Mouse (Mus musculus): ENCODE results near the gene Dennd1a. TPM values are rescaled to one million over a fixed set of nuclear protein-coding genes. Genes with fewer than 3 reads are reported as not detected.

Gene Dennd1a
- total RNA-seq, 2 experiments from 2014 or later, result 28.3 to 29.8 TPM

GRCm38 (mm10) chr2:37879697-37880096, 407.5 kb downstream of the Dennd1a start:
- DNase-seq, result no peak

DNA sequence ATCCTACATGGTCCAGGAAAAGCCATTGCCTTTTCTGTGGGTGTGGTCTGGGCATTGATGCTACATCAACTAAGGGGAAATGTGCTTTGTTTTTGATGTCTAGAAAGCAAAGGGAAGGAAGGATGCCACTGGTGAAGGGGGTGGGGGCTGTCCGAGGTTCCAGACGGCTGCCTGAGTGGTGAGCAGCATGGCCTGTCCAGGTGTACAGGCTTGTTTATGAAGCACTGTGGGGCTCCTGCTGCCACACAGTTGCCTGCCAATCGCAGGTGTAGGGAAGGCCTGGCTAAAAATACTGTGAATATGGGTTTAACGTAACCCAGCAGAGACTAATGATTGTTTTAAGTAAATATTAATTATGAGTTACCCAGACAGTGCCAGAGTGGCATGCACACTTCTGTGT, 414.4 kb downstream of the Dennd1a start:
- no peak for DNase-seq

GRCm38 (mm10) chr2:37869628-37870027, 417.6 kb downstream of the Dennd1a start:
- DNase-seq, result no peak

DNA sequence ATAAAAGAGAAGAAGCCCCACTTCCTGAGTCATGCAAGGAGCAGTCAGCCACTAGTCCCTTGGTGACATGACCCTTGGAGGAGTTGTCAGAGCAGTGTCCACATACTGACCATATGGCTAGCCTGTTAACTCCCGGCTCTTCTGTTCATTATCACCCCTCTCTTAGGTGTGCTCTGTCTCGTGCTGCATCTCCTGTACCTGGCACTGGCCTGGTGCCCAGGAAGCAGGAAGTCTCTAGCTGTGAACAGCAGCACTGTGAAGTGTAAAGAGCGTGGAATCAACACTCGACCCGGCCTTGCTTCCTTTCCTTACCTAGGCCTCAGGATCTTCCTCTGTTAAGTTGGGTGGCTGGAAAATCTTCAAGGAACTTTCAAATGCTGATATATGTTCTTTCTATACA, 419.8 kb downstream of the Dennd1a start:
- DNase-seq, result no peak

- no peak for DNase-seq
Observed at GRCm38 (mm10) chr2:37857472-37857871, 429.7 kb downstream of the Dennd1a start.

GRCm38 (mm10) chr2:37856955-37857354, 430.2 kb downstream of the Dennd1a start:
- DNase-seq, result no peak

GRCm38 (mm10) chr2:37855226-37855625, 432.0 kb downstream of the Dennd1a start:
- DNase-seq, result no peak

DNA sequence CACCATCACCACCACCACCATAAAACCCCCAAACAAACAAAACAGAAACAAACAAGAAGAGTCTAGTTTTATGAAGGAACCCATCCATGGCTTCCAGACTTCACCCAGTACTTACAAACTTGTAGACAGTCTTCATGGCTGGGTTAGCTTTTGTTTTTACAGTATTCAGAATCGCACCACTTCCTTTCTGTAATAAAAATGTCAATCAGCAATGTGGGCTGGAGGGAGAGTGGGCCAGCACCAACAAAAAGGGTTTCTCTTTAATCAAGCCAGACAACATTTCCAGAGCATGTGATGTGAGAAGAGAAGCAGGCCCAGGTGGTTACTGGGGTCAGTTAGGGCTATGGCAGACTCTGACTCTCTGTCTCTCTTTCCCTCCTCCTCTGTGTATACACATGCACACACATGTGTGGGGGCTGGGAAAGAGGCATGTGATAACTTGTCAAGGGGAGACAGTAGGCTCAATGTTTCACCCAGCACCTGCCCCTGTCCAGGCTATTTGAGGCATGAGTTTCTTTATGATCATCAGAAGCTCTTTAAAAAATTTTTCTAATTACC, 433.2 kb downstream of the Dennd1a start:
- no peak for DNase-seq

DNA sequence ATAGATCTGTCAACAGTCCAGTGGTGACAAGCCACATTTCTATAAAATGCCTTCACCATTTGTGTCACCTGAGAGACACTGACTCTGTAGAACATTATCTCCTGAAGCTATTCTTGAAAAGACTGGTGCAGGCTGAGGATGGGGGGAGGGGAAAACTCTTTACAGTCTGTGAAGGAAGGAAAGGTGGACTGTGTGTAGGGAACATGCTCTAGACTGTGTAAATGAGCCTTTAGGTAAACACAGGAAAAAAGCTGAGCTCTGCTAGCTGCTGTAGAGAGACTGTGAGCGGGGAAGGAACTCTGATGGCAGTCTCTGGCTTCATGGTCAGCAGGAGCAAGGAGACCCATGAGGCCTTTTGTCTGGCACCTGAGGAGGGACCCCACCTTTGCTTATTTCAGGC, 436.6 kb downstream of the Dennd1a start:
- no peak for DNase-seq

DNA sequence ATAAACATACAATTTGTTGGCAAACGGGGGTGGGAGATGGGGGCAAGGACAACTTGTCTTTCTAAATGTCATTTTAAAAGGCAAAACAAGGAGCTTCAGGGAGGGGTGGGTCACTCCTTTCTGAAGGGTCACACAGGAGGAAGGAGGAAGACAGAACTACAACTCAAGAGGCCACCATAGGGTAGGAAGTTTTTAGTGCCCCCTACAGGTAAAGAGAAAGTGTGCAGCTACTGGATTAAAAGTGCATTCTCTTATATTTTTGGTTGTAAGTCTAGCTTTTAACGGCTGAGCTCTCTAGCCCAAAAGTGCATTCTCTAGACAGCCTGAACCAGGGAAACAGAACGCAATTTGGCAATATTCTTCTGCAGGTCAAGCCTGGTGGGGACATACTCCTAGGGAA, 437.8 kb downstream of the Dennd1a start:
- no peak for DNase-seq

- DNase-seq, result no peak
Observed at GRCm38 (mm10) chr2:37842719-37843118, 444.5 kb downstream of the Dennd1a start.

- DNase-seq, result no peak
Observed at GRCm38 (mm10) chr2:37842151-37842569, 445.0 kb downstream of the Dennd1a start.

- DNase-seq, result no peak
Observed at GRCm38 (mm10) chr2:37839922-37840321, 447.3 kb downstream of the Dennd1a start.

DNA sequence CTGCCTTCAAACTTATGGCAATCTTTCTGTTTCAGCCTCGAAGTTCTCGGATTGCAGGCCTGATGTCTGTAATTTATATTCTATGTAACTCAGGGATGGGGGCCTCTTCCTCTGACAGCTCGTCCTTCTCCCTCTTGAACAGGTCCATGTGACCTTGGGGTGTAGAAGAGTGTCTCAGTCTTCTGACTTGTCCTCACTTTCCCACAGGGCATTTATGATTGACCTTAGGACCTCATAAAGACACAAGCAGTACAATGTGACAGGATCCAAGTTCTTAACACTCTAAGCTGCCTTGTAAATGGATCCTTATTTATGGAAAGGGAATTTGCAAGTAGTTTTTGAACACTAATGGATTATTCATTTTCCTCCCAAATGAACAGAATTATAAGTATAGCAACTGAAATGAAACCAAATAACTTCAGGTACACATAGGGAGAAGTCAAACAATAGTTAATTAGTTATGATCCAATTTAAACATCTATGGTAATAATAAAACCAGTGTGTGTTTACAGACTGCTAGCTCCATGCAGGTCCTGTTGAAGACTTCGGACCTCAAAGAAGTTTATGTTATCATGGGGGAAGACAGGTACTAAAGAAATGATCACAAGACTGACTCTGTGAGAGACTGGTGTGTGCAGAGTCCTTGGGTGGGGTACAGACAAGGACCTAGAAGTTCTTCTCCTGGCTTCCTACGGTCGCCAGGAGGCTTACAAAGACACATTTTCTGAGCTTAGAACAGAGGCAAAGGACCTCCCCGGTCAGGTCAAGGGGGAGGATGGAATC, 448.8 kb downstream of the Dennd1a start:
- DNase-seq, result no peak

DNA sequence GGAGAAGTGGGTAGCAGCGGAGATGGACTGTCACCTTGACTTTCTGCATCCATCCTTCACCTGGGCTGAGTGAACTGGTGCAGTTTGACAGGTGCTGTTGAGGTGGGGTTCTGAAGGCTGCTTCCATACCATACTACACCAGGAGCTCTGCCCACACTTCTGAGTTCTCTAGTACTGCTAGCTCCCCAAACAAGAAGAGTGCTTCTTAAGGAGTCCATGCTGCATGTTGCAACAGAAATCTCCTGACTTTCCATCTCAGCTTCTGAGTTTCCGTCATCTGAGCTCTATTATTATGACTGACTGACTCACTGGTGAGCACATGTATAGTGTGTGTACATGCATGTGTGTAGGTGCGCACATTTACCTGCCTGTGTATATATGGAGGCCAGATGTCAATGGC, 449.6 kb downstream of the Dennd1a start:
- DNase-seq, result no peak

DNA sequence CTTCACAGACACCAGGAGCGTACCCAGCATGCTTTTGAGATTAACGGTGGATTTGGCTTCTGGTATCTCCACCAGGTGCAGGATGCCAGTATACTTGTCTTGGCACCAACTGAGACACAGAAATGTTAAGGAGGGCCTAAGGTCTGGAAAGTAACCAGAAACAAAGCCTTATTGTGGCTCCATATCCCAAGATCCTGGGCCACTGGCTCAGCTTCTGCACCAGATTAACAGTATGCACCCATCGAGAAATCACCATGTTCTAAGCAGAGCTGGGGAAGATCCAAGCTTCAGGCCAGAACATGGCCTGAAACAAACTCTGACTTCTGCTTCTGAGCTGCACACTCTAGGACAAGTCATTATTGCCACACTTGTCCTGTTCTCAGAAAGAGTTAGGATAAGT, 450.3 kb downstream of the Dennd1a start:
- DNase-seq, result no peak

GRCm38 (mm10) chr2:37832253-37832652, 454.9 kb downstream of the Dennd1a start:
- DNase-seq, result no peak

- no peak for DNase-seq
Observed at GRCm38 (mm10) chr2:37829758-37830275, 457.4 kb downstream of the Dennd1a start.

- DNase-seq, result no peak
Observed at GRCm38 (mm10) chr2:37823826-37824225, 463.4 kb downstream of the Dennd1a start.

- DNase-seq, result no peak
Observed at GRCm38 (mm10) chr2:37822122-37822521, 465.1 kb downstream of the Dennd1a start.

DNA sequence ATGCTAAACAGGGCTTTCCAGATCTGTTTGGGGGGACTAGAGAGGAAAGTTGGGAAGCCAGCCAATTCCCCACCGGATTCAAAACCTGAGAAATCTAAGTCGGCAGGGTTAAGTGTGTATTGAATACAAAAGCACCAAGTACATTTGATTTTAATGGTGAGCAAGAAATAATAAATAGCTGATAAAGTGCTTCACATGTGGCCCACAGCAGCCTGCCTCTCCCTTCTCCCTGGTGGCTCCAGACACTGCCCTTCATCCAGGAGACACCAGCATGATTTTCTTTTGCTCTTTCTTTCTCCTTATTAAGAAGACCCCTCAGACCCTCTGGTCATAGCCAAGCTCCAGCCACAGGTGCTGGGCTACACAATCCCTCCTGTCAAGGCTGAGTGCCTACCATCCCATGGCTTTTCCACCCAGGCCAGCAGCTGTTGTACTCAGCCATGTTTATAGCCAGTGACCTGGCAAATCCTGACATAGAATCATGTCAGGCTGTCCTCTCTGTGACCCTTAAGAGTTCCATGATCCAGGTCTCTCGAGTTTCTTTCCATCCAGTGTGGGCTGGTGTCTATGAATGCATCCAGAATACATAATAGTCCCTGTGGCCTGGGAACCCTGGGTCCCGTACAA, 467.6 kb downstream of the Dennd1a start:
- DNase-seq, result no peak

DNA sequence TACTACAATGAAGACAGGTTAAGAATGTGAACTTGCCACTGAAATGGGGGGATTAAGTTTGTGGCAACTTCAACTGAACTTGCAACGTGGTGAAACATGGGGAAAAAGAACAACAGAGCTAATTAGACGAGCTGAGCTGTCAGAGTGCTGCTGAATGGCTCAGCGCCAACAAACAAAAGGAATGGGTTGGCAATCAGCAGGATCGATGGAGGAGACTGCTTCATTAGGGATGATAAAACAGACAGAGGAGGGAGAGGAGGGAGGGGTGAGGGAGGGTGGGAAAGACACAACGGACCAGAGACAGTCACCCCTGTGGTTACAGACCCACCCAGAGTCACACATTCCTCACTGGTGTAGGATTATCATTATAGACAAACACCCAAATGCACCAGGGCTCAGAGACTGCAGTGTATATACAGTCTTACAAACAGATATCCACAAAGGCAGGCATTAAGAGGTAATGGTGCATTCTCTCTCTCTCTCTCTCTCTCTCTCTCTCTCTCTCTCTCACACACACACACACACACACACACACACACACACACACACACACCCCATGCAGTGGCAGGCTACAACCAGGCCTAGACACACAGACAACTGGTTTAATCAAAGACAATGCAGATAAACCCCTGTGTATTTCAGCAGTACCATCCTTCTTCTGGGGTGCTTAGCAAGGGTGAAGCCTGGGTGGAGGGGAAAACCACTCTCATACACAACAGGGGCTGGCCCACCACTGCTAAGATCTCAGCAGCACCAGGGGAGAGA, 468.2 kb downstream of the Dennd1a start:
- DNase-seq, result no peak

DNA sequence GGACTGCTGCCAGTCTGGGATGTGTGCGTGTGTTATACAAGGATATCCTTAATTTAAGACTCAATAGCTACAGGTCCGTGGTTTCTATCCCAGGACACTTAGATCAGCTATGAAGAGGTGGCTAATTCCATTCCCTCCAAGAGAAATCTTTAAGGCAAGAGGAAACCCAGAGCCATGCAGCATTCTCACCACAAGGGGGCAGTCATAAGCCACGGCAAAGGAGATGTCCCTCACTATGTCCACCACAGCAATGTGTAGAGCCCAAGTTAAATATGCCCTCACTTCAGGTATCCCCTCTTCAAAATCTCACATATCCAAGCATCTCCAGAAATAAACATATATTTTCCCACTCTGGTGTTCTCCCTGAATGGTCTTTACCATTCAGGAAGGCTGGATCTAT, 471.5 kb downstream of the Dennd1a start:
- peak; percentile 77 for DNase-seq
